8 mouse cellular contexts compared by ENCODE assay signal in genomic region chr4:116405955-116406351, GRCm38 (mm10). TPM values are rescaled to one million over a fixed set of nuclear protein-coding genes. Genes with fewer than 3 reads are reported as not detected.
DNase-seq lines count a peak whose midpoint lies in the region; ATAC-seq and TF ChIP-seq lines count a peak whose summit lies in the region.

No protein-coding gene starts in this region.

- 34% methylated on average over 8 of the region's 8 CpGs for WGBS in kidney, adult 2 months
- WGBS in heart, postnatal 0 days, result 32% methylated on average over 8 of the region's 8 CpGs
- under 1% methylated on average over 8 of the region's 8 CpGs for WGBS in midbrain, embryonic 13.5 days

- no peak for TF ChIP-seq POLR2A in kidney, adult 2 months (IDR thresholded peaks at IDR 0.05; ENCODE audit: low read depth, low read length)

- no peaks in the 10 kb centered on the region for H3K27me3 ChIP-seq in kidney, adult 2 months (replicated peaks; ENCODE audit: control insufficient read depth, insufficient read depth, low read length)
- no peaks in the 10 kb centered on the region for H3K27me3 ChIP-seq in heart, postnatal 0 days (ENCODE audit: control insufficient read depth, insufficient read depth, low read length)
- H3K27me3 ChIP-seq in midbrain, embryonic 13.5 days, result no peaks in the 10 kb centered on the region

- no peak for ATAC-seq in heart, postnatal 0 days (ENCODE audit: insufficient read depth, low read depth)
- ATAC-seq in midbrain, embryonic 13.5 days, result peak; percentile 87

- TF ChIP-seq CTCF in kidney, adult 2 months (conservative IDR thresholded peaks at IDR 0.05; ENCODE audit: insufficient read depth, insufficient read length, low read depth, low read length), result no peak
- no peak for TF ChIP-seq CTCF in heart, postnatal 0 days (IDR thresholded peaks at IDR 0.05; ENCODE audit: low read depth)

- peaks cover 5% of the 10 kb centered on the region; the same call in 1 of the 2 replicates for H3K4me1 ChIP-seq in kidney, adult 2 months (ENCODE audit: control insufficient read depth, insufficient read depth, low read length)
- peaks cover 10% of the 10 kb centered on the region; the same call in 1 of the 2 replicates for H3K4me1 ChIP-seq in heart, postnatal 0 days (ENCODE audit: control insufficient read depth, insufficient read depth)
- peaks cover 30% of the 10 kb centered on the region for H3K4me1 ChIP-seq in midbrain, embryonic 13.5 days (replicated peaks)

- peak overlapping the region; percentile 58 for H3K4me2 ChIP-seq in heart, postnatal 0 days (ENCODE audit: low read depth, low read length)
- H3K4me2 ChIP-seq in midbrain, embryonic 13.5 days (replicated peaks), result peak overlapping the region; percentile 57

- no peak for DNase-seq in kidney, adult 2 months
- DNase-seq in kidney, postnatal 25 days, result no peak
- DNase-seq in cerebellum, postnatal 14 days, result peak; percentile 43 to 52
- DNase-seq in heart, postnatal 0 days (ENCODE audit: low spot score), result no peak
- no peak for DNase-seq in ovary, postnatal 14 days (ENCODE audit: low spot score)
- DNase-seq in MN1 (ENCODE audit: low spot score), result no peak
- no peak for DNase-seq in ovary, postnatal 36 days (ENCODE audit: low spot score)

- no peak for TF ChIP-seq EP300 in heart, postnatal 0 days (IDR thresholded peaks at IDR 0.05; ENCODE audit: low read depth)

- peak overlapping the region; percentile 44; the same call in 1 of the 2 replicates for H3K9ac ChIP-seq in heart, postnatal 0 days (replicated peaks; ENCODE audit: low read depth, low read length)
- H3K9ac ChIP-seq in midbrain, embryonic 13.5 days (replicated peaks), result peak overlapping the region; percentile 68

- no peaks in the 10 kb centered on the region for H3K9me3 ChIP-seq in heart, postnatal 0 days (replicated peaks; ENCODE audit: control insufficient read depth, low read length)
- no peaks in the 10 kb centered on the region for H3K9me3 ChIP-seq in midbrain, embryonic 13.5 days

- no peaks in the 10 kb centered on the region for H3K36me3 ChIP-seq in kidney, adult 2 months (ENCODE audit: control insufficient read depth, insufficient read depth, low read length)
- no peaks in the 10 kb centered on the region for H3K36me3 ChIP-seq in heart, postnatal 0 days (replicated peaks; ENCODE audit: control insufficient read depth, insufficient read depth, low read length)
- no peaks in the 10 kb centered on the region for H3K36me3 ChIP-seq in midbrain, embryonic 13.5 days

- H3K27ac ChIP-seq in kidney, adult 2 months (ENCODE audit: insufficient read depth, low read depth, low read length), result no peak overlapping the region
- H3K27ac ChIP-seq in heart, postnatal 0 days (ENCODE audit: low read depth), result peak overlapping the region; percentile 51; the same call in 1 of the 2 replicates
- H3K27ac ChIP-seq in midbrain, embryonic 13.5 days, result peak overlapping the region; percentile 95

- peak overlapping the region; percentile 7; the same call in 1 of the 2 replicates for H3K4me3 ChIP-seq in kidney, adult 2 months (ENCODE audit: insufficient read depth, low read depth, low read length)
- H3K4me3 ChIP-seq in heart, postnatal 0 days (ENCODE audit: low read depth, low read length), result peak overlapping the region; percentile 34
- peak overlapping the region; percentile 42 for H3K4me3 ChIP-seq in midbrain, embryonic 13.5 days (replicated peaks)

RNA-seq across cellular contexts. Expression of gene Mast2, which starts 58.0 kb away (rescaled TPM):
- polyA plus RNA-seq in kidney, adult 2 months (2012; rRNA removed), result 45.1 and 61.9 TPM in 2 replicates
- total RNA-seq in heart, postnatal 0 days (2014; rRNA removed; ENCODE audit: low replicate concordance), result 49.8 and 52.5 TPM in 2 replicates
- polyA plus RNA-seq in heart, postnatal 0 days (2015; fragmentation: Nextera tagmentation; extraction: Ambion mirVana), result 14.3 and 14.9 TPM in 2 replicates
- polyA plus RNA-seq in midbrain, embryonic 13.5 days (2015; fragmentation: Nextera tagmentation; extraction: Ambion mirVana), result 45.0 and 47.0 TPM in 2 replicates

Comparison
In these comparisons a context has a peak if more than half of its experiments do, and no peak if none do; other contexts are left out.
1. DNase-seq: peak in cerebellum, postnatal 14 days (2 of 2); none in kidney, adult 2 months (single experiment), kidney, postnatal 25 days (0 of 2), heart, postnatal 0 days (single experiment), ovary, postnatal 14 days (single experiment), MN1 (single experiment) and ovary, postnatal 36 days (single experiment).
2. Peak in every context shown above with its lines, with median percentiles within 50 percentile points of each other: H3K4me3 ChIP-seq.